Mouse (Mus musculus) mesoderm, embryonic 11.5 days (tissue): ENCODE results near the gene Scgb1b10.
"Not testable (repeated sequence)": the region's sequence is repeated elsewhere in the genome, so short reads cannot be mapped to it uniquely, and the experiment has no call there.

Experiments used
- DNase-seq: peaks from one replicate; pipeline ENCODE4 v3.0.0-alpha.2; 2012; ENCODE audit warnings: low read depth, low spot score

Gene Scgb1b10

GRCm38 (mm10) chr7:32100553-32100952 is at the start of gene Scgb1b10:
Scgb1b10 (plus strand) TSS chr7:32100853.
- not testable (repeated sequence) for DNase-seq
